Mouse (Mus musculus): ENCODE results near the gene Olfr874.
"Not testable (repeated sequence)": the region's sequence is repeated elsewhere in the genome, so short reads cannot be mapped to it uniquely, and the experiment has no call there.

Gene Olfr874

DNA sequence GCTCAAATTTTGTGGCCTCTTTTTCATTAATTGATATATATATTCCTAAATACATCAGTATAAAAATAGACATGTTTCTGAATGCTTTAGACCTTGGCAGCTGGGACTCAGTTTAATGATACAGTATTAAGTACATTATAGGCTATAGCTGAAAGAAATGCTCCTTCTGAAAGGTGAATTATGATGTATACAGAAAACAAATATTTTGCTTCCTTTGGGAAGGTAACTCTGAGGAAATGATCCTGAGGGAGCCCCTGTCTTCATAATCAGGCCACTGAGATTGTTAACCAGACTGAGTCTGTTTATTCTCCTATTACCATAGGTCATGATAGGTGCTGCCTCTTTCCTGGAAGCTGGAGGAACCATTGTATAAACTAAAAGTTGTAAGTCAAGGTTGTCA, at the start of gene Olfr874:
TSS of gene Olfr874 (plus strand) at position 301 of the 400 bp plus-strand sequence.
- DNase-seq: no peak

DNA sequence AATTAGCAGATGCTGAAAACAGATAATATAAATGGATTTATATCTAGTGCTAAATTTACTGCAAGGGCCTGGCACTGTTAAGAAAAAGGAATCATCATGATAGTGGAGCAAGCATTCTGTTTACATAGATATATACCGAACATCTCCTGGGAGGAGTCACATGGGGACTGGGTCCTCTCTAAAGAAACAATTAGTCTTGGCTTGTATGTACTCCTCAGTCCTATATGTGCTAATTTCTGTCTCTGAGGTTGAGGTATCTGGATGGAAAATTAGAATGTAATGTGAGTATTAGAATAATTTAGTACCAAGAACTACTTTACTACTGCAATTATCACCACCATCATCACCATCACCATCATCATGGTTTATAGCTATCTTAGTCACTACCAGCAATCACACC, 28.8 kb upstream of the Olfr874 start, which contains the start of gene Olfr160:
TSS of gene Olfr160 (minus strand) at position 101 of the 400 bp plus-strand sequence.
- no peak for DNase-seq

DNA sequence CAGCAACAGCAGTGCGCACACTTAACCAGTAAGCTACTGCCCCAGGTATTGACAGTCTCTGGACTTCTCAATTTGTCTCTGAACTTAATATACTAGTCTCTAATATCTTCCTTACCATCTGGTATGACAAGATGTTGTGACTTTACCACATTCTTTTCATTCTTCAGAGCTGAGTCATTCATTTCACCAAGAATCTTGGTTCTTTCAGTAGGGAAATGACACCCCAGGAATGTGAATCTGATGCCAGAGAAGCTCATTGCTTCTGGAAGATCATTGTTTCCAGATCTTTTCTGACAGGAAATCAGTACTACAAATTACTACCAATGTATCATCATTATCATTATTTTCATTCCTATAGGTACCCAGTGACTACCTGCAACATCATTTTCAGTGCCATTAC, 10.6 kb upstream of the Olfr874 start:
- DNase-seq: no peak

DNA sequence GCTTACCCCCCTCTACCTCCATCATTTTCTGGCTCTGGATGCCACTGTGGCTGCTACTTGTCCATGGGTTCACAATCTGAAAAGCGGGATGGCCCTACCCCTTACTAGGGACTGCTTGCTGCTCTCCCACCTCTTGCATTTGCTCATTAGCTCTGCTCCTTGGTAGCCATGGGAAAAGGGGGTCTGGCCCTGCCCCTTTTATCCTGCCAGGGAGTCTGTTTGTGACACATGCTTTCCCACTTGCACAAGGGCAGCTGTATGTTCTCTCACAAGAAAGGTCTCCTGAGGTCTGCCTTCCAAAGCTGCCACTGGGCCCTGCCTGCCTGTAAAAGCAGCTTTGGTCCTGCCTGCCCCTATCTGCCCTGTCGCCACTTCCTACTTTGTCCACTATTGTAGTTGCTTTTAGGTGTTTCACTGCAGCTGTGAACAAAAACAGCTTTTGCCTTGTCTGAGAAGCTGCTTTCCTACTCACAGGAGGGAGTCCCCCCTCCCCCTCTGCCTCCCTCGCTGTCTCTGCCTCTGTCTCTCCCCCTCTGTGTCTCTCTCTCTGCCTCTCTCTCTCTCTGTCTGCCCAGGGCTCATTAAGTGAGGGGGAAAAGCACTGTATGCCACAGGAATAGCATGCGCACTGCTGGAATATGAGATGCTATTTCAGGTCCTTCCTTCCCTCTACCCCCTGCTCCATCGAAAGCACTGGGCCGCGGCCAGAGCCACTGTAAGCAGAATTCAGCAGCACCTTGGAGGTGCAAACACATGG, 5.6 kb downstream of the Olfr874 start:
- DNase-seq: no peak

DNA sequence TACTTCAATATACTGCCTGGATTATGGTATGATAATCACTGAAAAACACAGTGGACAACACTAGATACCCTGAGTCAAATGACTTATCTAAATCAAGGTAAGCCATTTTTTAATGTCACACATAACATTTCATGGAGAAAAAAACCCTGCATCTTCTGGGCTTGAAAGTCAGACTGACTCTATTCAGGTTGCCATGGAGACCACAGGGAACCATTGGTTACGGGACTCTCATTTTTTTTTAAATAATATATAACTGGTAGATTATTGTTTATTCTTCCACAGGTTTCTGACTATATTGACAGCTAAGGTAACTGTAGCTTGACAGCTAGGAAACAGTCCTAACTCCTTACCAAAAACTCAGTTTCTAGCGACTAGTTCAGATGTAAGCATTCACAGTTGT, 6.6 kb downstream of the Olfr874 start:
- no peak for DNase-seq

DNA sequence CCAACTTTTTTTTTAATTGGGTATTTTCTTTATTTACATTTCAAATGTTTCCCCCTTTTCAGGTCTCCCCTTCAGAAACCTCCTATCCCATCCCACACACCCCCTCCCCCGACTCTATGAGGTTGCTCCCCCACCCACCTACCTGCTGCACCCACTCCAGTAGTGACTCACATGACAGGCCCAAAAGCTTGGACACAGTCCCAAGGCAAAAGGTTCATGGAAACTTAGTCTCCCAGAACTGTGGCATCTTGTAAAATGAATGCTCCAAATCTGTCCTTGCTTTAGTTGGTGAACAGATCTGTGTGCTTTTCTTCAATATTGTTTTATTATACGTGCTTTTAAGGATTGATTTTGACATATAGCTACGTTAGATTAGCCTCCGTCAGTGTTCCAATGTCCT, 7.1 kb downstream of the Olfr874 start:
- DNase-seq: no peak

DNA sequence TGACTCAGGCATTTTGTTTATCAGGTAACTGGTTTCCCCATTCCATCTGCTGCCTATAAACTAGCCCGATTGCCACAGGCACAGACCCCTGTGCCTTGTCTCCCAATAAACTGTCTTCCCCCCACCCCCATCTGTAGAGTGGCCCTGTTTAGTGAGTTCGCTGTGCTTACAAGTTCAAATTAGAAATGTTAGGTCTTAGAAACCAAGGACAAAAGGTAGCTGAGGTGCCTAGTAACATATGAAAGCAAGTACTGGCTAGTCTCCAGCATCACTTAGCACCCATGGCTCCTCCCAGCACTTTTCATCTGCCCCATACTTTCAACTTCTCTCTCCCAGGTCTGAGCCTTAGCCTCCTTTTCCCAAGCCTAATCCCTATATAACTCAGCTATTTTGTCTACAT, 16.8 kb downstream of the Olfr874 start:
- DNase-seq: no peak

DNA sequence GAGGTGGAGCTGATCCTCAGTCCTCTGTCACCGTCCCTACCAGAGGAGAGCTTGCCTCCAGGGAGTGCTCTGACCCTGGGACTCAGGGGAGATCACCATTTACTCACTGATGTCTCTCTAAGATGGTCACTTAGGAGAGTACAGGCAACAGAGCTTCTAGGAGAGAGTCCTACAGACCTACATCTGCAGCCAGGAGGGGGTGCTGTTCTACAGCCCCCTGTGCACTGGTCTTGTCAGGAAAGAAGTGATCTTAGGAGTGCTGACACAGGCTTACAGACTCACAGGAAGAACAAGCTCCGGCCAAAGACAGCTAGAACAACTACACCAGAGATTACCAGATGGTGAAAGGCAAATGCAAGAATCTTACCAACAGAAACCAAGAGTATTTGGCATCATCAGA, 17.6 kb downstream of the Olfr874 start:
- DNase-seq: no peak

DNA sequence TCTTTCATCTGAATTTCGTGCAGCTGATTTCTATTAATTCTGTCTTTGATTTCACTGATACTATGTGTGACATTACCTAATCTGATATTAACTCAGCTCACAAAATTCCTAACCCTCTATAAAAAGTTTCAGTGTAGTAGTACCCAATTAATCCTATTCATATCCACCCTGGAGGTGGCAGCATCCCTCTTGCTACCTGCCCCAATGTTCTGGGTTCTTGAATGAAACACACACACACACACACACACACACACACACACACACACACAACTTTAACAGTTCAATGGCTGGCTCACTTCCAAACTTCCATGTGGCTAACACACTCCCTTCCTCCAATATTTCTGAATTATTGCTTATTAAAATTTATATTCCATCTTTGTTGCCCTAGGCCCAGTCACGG, 25.8 kb downstream of the Olfr874 start:
- no peak for DNase-seq

DNA sequence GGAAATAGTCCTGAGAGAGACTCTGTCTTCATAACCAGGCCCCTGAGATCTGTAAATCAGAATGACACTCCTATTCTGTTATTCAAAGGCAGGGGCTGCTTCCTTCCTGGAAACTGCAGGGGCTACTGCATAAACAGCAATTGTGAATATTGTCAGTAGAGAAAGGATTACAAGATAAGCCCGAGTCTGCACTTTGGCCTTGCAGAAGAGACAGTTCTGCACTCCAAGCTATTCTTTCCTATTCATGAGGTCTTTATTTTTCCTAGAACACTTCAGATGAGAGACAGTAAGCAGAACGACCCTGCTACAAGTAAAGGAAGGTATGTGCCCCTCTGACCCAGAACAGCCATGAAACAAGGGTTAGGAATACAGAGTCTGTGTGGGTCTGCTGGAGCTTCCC, 26.9 kb downstream of the Olfr874 start, which contains the start of gene Olfr875:
TSS of gene Olfr875 (plus strand) at position 99 of the 400 bp plus-strand sequence.
- DNase-seq: no peak

DNA sequence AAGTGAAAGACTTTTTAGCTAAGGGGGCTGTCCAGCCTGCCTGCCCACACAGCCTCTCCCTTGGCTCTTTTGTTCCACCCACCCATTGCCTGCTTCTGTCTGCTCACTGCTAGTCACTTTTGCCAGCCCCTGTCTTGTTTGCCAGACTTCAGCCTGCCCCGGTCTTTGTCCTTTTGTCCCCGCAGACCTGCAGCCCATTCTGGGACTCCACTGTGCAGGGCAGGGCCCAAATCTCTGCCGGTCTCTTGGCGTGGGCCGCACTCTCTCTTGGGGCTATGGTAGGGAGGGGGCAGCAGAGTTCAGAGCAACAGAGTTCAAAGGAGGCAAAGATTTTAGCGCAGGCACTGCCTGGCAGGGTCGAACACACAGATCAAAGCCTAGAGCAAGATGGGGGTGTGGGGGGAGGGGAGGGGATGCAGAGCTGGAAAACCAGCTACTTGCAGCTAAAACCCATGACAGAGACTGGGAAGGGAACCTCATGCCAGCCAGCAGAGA, 37.9 kb downstream of the Olfr874 start:
- no peak for DNase-seq

DNA sequence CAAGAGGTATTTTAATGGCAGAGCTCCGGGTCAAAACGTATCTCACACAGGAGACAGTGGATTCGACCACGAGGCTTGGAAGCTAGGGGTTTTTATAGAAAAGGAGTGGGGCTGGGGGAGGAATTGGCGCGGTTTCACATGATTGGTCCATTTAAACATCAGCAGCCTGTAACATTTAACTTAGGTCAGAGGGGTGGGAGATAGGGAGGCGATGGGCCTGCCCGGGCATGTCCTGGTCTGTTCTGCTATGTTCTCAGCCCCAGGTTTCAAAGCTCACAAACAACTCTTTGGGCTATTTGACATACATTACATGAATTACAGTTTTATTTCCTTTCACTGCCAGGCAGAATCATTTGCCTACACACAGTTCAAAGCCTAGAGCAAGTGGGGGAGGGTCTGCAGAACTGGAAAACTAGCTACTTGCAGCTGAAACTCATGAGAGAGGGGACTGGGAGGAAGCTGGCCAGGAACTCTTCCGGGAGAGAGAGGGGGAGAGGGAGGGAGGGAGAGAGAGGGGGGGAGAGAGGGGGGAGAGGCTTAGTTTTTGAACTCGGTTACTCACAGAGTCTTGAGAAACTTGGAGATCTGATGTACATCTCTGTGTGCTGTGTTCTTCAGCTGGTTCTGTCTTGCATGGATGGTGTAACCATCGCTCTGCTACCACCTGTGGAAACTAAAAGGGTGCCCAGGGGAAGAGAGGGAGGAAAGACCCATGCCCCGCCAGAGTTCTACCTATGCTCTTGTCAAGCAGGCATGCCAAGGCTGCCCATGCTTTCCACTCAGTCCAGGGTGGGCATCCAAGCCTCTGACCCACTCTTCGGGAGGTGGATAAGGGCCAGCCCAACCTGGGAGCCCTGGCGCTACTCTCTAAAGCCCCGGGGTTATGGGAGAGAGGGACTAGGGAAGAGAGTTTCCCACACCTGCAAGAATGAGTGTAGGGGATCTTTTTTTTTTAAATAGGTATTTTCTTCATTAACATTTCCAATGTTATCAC, 38.8 kb downstream of the Olfr874 start:
- not testable (repeated sequence) for DNase-seq

DNA sequence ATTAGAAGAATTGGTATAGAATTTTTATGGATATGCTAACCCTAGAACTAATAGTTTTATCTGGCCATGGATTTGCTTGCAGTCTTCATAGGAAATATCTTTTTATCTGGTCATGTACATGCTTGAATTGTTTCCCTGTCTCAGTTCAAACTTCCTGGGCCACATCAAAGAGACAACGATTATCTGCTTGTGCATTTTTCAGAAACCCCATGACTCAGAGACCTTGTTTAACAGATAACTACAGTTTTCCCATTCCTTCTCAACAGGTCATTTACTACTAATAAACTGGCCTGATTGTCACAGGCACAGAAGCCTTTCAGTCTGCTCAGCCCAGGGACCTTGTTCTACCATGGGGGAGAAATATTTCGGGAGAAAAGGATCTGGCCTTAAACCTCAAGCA, 41.5 kb downstream of the Olfr874 start:
- no peak for DNase-seq

Measured in spleen, adult 18-20 months (tissue).